Mouse (Mus musculus): ENCODE data around the gene Gmppa.

The Gmppa gene

GRCm38 (mm10) chr1:75456746-75457564, 21.2 kb downstream of the Gmppa start:
- DNase-seq (ENCODE audit: low spot score) = no peak

- DNase-seq (ENCODE audit: low spot score) = no peak
Measured at GRCm38 (mm10) chr1:75457710-75458024, 21.9 kb downstream of the Gmppa start.

GRCm38 (mm10) chr1:75458025-75458788, 22.5 kb downstream of the Gmppa start:
- DNase-seq (ENCODE audit: low spot score) = no peak

- no peak for DNase-seq (ENCODE audit: low spot score)
Measured at GRCm38 (mm10) chr1:75458789-75459684, 23.3 kb downstream of the Gmppa start.

GRCm38 (mm10) chr1:75460297-75460696, 24.6 kb downstream of the Gmppa start:
- no peak for DNase-seq (ENCODE audit: low spot score)

- DNase-seq (ENCODE audit: low spot score) = no peak
Measured at GRCm38 (mm10) chr1:75462636-75463035, 26.9 kb downstream of the Gmppa start.

GRCm38 (mm10) chr1:75463652-75464204, 28.0 kb downstream of the Gmppa start:
- DNase-seq (ENCODE audit: low spot score) = no peak

GRCm38 (mm10) chr1:75467215-75467927, 31.6 kb downstream of the Gmppa start:
- peak; percentile 73 for DNase-seq (ENCODE audit: low spot score)

- no peak for DNase-seq (ENCODE audit: low spot score)
Measured at GRCm38 (mm10) chr1:75469287-75469825, 33.6 kb downstream of the Gmppa start.

- DNase-seq (ENCODE audit: low spot score) = no peak
Measured at GRCm38 (mm10) chr1:75476441-75476840, 40.7 kb downstream of the Gmppa start.

GRCm38 (mm10) chr1:75477264-75477965, 41.7 kb downstream of the Gmppa start:
- peak; percentile 82 for DNase-seq (ENCODE audit: low spot score)

- DNase-seq (ENCODE audit: low spot score) = no peak
Measured at GRCm38 (mm10) chr1:75477966-75478290, 42.2 kb downstream of the Gmppa start.

GRCm38 (mm10) chr1:75478497-75478896, 42.8 kb downstream of the Gmppa start:
- DNase-seq (ENCODE audit: low spot score) = peak; percentile 58

- DNase-seq (ENCODE audit: low spot score) = peak; percentile 96
Measured at GRCm38 (mm10) chr1:75478916-75479634, 43.3 kb downstream of the Gmppa start, which contains the start of the genes Chpf and Tmem198. Gene Chpf, minus strand, starts transcription at chr1:75479307. Gene Tmem198, plus strand, starts transcription at chr1:75479532.

- DNase-seq (ENCODE audit: low spot score) = no peak
Measured at GRCm38 (mm10) chr1:75479635-75479989, 43.9 kb downstream of the Gmppa start.

GRCm38 (mm10) chr1:75480036-75480435, 44.3 kb downstream of the Gmppa start:
- no peak for DNase-seq (ENCODE audit: low spot score)

- DNase-seq (ENCODE audit: low spot score) = no peak
Measured at GRCm38 (mm10) chr1:75480735-75481134, 45.0 kb downstream of the Gmppa start.

- DNase-seq (ENCODE audit: low spot score) = no peak
Measured at GRCm38 (mm10) chr1:75486561-75486960, 50.8 kb downstream of the Gmppa start.

GRCm38 (mm10) chr1:75487040-75487404, 51.3 kb downstream of the Gmppa start:
- DNase-seq (ENCODE audit: low spot score) = no peak

Measured in lung, postnatal 25 days (tissue).